Mouse (Mus musculus) liver, postnatal 0 days (tissue): Measurements from ENCODE around the gene Atcay.

Experiments
- CTCF ChIP-seq: sonication (generic); IDR thresholded peaks from 2 replicates; pipeline ENCODE4 v1.5.1; 2016; ENCODE audit warnings: antibody characterized with exemption, low read depth
- EP300 ChIP-seq: IDR thresholded peaks from 2 replicates; pipeline ENCODE4 v1.6.1; 2016; ENCODE audit warnings: antibody characterized with exemption, low read depth, mild to moderate bottlenecking

- TF ChIP-seq CTCF = no peak
- TF ChIP-seq EP300 = 0 out of 2 replicates have a peak, but pooled peaks have one; percentile 5
Observed at GRCm38 (mm10) chr10:81266211-81267105, 35.8 kb upstream of the Atcay start, which contains the start of the genes Mrpl54 and Apba3.
